Mouse (Mus musculus) T-helper 1 cell (primary cell): ENCODE results near the gene Atp7a.
"Not testable (repeated sequence)": the region's sequence is repeated elsewhere in the genome, so short reads cannot be mapped to it uniquely, and the experiment has no call there.

Experiments
- in situ Hi-C: fragments of 300-600 bp; cut with MboI, MseI; formaldehyde crosslinking; loops from one replicate; pipeline ENCODE4 v1.15.1; 2025; ENCODE audit warnings: high pct_unique_total_duplicates

The Atp7a gene

DNA sequence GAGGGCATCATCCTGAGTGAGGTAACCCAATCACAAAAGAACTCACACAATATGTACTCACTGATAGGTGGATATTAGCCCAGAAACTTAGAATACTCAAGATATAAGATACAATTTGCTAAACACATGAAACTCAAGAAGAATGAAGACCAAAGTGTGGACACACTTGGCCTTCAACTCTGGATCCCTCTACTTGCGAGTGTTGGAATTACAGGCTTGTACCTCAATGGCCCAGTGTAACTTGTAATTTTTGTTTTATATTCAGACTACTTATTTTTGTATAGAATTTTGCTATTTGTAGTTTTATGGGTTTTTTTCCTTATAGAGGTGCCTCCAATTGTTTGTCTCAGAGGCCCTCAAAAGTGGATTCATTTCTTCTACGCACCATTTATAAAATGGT lies 50.8 kb downstream of the Atp7a start:
- in situ Hi-C loops: not testable (repeated sequence)

DNA sequence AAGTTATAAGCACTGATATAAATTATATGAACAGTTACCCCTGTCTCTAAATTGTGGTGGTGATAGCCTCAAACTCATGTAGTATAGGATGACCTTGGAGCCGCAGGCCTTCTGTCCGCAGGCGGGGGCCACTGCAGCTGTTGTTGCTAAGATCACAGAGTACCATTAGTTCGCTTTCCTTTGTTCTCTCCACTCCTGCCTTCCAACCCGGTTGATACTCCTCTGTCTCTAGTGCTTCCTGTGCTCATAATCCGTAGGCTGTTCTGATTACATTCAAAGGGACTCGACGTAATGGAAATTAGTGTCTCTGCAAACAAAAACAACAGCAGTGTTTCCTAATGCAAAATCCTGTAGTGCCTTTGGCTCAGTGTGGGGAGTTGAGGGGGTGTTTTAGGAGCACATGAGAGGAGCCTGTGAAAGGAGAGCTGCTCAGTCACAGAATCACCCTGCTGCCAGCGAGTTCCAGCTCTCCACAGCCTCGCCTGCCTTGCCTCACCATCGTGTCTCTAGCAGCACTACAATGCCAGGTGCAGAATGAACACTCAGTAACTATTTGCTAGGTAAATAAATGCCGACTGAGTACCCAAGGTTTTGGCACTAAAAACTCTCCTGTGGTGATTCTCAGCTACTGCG lies 53.9 kb downstream of the Atp7a start:
- in situ Hi-C loops: no loop called here

DNA sequence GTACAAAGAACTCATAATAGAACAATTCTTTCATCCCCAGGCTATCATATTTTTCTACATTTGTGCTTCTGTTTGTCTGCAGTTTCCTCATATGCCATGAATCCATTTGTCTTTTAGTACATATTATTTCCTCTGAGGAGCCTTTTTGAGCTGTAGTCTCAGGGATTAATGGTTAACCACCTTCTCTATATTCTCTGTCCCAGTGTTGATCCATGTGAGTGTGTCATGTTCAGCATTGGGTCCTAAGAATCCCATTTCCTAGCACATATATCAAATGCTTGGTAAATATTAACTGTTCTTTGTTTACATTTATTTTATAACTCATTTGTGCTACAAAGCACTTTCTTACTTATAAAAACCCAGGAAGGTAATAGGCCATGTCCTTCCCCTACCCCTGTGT lies 55.4 kb downstream of the Atp7a start:
- in situ Hi-C loops: no loop called here

DNA sequence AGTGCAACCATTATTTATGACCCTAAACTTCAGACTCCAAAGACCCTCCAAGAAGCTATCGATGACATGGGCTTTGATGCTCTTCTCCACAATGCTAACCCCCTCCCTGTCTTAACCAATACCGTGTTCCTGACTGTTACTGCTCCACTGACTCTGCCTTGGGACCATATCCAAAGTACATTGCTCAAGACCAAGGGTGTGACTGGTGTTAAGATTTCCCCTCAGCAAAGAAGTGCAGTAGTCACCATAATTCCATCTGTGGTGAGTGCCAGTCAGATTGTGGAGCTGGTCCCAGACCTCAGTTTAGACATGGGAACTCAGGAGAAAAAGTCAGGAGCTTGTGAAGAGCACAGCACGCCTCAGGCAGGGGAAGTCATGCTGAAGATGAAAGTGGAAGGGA lies 58.1 kb downstream of the Atp7a start:
- in situ Hi-C loops: no loop called here

DNA sequence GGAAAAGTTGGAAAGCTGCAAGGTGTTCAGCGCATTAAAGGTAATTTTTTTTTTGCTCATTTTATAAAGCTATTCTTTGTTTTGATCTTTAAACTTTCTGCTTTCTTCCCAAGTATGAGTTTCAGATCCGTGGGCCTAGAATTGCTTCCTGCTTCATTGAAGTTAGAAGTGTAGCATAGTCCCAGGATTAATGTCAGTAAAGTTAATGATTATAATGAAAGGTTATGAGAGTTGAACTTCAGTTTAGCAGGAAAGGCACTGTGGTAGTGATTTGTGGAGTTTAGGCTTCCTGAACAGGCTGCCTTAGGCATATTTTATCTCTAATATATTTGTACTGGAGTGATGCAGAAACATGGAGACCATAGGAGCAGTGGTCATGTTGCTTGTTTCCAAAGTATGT lies 58.5 kb downstream of the Atp7a start:
- in situ Hi-C loops: no loop called here

DNA sequence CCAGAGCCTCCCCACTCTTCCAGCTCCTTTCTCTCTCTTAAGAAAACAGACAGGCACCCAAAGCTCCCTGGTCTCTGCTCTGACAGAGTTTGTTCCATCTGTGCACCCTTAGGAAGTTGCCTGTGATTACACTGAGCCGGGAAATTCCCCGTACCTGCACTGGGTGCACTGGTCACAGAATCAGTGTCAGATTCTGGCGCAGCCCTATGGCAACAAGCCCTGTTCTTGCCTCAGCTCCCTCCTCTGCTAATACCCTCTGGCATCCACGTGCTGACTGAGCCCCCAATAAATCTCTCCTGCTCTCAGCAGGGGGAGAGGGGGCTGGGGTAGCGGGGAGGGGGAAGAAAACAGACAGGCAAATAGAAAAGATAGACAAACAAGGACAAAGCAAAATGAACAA lies 65.9 kb downstream of the Atp7a start:
- in situ Hi-C loops: loop anchor here (5.0 kb wide), 1 partner anchor 224 kb away; no protein-coding TSS in a partner anchor

DNA sequence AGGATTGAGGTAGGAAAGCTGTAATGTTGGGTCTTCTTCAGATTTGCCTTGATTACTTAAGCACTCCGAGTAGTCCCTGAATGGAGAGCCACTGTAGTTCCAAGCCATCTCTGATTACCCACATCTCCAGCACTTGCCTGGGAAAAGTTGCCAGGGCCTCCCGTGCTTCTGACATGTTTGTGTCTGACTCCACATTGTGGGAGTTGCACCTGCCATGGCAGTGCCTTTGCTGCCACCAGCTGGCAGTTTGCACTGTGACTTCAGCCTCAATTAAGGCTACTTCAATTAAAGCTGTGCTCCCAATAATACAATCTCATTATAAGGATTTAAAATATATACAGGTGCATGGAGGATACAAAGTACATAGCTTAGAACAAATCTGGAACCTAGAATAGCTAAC lies 78.4 kb downstream of the Atp7a start:
- in situ Hi-C loops: no loop called here

DNA sequence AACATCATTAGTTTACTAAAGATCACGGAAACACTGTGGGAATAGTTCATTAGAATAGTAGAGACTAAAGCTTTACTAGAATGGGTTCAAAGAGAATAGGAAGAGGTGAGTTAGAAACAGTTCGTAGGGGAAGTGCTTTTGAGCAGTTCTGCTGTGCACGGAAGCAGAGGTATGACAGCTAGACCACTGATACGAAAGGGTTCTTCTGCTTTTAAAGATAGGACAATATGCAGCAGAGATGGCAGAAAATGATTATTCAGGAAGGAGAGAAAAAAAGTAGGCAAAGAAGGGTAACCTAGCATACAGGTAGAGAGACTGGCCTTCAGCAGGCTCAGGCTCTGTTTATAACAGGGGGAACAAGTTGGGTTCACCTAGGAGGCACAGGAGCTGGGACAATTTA lies 86.8 kb downstream of the Atp7a start:
- in situ Hi-C loops: no loop called here

DNA sequence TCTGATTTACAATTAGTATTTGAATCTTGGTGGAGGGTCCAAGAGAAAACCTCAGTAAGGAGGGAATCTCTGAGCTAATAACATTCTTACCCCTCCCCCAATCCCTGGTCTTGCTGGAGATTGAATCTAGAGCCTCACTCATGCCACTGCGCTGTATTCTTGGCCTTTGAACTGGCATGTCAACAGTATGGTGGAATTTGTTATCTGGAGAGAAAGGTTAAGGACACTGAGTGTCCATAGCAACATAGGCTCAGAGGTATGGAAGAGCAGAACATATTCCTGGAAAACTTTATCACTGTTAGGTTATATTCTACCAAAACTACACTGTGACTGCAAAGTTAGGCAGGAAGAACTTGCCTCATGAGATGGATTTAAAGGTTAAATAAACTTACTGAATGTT lies 87.6 kb downstream of the Atp7a start:
- in situ Hi-C loops: no loop called here

DNA sequence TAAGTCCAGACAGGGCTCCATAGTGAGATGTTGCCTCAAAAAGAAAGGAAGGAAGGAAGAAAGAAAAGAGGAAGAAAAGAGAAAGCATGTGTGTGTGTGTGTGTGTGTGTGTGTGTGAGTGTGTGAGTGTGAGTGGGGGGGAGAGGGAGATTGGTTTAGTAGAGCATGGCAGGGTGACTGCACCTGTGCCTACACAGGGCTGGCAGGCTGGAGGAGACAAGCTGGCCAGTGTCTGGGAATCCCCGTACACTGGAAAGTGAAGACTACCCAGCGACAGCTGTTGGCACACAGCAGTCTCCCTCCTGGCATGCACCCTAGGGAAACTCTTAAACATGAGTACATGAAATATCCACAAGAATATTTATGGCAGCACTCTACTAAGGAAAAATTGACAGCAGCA lies 95.7 kb downstream of the Atp7a start:
- in situ Hi-C loops: no loop called here

DNA sequence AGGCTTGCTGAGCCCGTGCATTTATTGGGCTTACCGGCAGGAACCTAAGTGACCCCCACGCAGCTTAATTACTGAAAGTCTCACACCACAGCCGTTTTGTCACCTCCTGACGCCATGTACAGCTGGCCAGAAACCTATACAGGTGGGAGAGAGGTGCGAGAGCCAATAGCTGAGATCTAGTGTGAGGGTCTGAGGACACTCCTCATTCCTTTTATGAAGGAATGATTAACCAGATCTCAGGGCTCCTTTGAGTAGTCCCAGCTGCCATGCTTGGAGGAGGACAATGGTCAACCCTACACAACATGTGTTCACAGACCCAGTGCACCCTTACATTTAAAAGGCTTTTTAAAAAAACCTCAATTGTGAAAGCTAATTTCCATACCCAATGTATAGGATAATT lies 101.2 kb downstream of the Atp7a start:
- in situ Hi-C loops: no loop called here

DNA sequence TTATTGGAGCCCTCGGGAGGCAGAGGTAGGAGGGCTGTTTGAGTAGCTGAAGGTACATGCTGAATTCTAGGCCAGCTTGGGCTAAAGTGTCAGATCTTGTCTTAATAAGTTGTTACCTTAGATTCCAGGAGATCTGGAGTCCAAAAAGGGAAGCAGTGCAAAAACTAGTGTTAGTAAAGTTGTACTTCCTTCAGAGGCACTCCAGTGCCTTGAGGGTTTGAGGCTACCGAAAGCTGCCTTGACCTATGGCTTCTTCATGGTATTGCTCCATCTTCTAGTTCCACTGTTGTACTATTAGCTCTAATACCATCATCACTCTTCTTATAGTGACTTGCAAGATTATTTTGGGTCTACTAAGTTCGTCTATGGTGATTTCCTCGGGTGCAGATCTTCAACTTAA lies 102.8 kb downstream of the Atp7a start:
- in situ Hi-C loops: no loop called here

DNA sequence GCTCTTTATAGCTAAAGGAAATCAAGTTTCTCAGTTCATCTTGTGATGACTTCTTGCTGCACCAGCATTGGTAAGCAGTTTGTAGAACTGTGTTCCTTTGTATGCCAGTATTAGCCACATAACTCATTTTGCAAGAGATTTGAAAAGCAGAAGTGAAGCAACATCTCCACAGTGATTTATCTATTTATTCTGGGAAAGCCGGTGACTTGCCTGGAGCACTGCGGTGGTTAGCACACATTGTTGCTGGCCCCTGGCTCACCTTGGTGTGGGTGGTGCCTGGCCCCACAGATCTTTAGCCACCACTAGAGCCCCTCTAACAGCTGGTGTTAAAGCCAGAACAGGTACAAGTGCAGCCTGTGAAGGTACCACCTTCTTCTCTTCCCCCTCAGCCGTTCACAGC lies 107.8 kb downstream of the Atp7a start:
- in situ Hi-C loops: no loop called here

DNA sequence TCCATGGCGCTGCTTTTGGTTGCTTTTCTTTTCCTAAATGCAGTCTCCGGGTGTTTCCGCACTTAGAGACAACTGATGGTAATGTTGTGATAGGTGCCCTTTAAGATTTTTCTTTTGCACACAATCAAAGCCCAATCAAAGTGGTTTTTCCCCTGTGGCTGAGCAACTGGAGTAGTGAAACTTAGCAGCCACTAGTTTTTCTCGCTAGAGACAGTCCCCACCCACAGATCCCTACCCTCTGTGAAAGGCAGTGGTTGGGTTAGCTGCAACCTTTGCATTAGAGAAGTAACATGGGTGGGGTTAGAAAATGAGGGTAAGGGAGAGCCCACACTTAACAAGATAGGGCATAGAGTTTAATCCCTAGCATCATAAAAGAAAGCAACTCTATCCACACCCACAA lies 108.4 kb downstream of the Atp7a start:
- in situ Hi-C loops: no loop called here

DNA sequence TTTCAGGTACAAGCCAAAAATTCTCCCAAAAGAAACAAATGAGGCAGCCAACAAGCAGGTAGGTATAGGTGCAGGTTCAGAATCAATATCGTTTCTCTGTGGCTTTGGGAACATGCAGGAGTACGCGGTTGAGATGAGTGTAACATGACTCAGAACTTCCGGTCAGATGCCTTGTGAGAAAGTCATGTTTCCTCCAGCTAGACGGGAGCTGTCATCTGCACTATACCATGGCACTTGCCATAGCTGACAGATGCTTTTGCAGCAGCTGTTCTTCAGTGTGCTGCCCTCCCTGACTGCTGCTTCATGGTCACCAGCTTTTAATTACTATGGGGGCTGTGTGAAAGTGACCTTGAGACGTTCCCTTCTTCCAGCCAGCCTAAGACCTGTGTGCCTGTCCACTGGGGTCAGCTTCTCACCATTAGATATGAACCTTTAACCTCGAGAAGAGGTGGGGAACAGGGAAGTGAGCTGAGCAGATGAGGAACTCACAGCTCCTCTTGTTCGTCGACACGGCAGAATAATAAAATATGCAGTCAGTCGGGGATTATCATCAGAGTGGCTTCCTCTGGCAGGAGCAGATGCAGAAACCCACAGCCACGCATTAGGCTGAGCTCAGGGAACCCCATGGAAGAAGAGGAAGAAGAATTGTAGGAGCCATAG lies 109.0 kb downstream of the Atp7a start:
- in situ Hi-C loops: no loop called here

DNA sequence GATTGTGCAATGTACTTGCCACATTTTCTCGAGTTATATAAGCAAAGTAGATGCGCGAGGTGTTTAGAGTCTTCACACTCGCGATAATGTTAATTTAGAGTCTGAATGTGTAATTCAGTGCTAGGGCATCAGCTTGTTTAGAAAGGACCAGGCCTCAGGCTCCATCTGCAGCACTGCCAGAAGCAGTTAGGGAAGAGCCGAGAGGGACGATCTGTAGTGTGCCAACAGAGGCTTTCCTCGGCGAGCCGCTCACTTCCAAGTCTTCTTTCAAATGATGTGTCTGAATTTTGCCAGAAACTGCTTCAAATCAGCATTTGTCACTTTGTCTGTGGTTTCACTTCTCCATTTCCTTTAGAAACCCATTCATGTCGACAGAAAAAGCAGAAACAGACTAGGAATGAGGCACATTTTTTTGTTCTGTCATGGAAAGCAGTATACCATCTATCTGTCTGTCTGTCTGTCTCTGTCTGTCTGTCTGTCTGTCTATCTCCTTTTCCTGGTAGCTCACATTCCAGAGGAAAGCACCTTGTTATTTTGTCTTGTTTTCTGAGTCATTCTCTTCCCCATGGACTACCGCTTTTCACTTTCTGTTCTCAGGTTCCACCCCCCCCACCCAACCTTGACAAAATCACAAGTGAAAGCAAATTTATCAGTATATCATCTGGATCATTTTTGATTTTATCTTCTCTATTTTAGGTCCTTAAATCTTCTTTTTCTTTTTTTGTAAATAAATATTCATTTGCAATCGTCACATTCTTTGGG lies 112.4 kb downstream of the Atp7a start:
- in situ Hi-C loops: no loop called here

DNA sequence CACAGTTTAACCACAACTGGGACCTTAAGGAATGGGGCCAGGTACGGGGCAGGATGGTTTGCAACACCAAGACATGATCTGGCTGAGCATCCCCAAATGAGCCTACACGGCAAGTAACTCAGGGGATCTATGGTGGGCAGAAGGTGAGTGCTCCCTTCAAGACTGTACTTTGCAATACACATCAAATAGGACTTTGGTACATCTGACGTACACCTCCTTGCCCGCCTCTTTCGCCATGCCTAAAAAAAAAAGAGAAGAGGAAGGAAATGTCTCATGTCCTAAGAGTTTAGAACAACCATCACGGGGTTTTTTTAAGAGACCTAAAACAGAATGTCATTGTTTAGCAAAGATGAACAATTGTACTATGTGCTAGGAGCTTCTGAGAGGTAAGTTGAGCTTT lies 115.9 kb downstream of the Atp7a start, which contains the start of gene Tlr13:
Gene Tlr13, plus strand, starts transcription at position 269 of the 400 bp plus-strand sequence.
- in situ Hi-C loops: no loop called here

DNA sequence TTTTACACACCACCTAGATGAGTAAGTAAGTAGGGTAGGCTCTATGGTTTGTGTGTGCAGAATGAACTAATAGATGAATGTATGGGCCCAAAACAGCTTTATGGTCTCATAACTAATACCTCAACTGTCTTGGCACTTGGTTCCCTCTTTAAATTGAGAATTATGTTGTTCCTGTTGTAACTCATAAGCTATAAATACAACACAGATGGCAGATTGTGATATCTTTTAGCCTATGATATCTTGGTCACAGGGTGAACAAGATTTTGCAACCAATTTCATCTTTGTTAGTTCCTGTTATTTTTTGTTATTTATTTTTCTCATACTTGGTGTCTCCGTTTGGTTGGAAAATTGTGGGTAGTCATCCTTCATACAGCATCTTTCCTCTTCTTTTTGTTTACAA lies 121.1 kb downstream of the Atp7a start:
- in situ Hi-C loops: no loop called here

DNA sequence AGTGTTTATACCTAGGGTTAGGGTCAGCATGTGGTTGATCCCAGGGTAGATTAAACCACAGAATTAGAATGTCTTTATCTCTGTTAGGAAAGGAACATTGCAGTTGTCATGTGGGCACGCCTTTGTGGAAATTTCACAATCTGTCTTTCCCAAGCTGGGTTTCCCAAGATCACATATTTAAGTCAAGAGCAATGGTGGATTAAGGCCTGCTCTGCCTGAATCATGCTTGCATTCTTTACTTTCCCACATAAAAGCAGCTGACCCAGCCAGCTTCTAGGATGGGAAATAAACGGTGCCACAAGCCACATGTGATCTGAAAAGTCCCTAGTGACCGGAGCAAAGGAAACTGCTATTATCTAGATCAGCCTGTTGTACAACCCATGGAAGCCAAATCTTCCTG lies 122.4 kb downstream of the Atp7a start:
- in situ Hi-C loops: no loop called here

DNA sequence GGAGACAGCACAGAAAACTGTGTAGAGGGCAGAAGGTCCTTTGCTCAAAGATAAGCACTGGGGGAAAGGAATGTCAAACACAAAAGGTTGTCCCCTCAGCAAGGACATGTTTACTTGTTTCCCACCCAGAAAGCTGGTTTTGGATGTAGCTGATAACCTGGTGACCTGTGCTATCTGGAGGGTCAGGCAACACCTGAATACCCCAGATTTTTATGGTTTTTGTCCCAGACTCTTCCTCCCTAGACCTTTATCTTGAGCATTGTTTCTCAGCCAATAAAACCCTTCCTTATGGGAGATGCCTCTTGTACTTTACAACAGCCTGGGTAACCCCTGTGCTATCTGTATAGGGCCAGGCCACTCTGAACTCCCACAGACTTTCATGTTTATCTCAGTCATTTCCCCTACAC lies 127.1 kb downstream of the Atp7a start:
- in situ Hi-C loops: no loop called here

DNA sequence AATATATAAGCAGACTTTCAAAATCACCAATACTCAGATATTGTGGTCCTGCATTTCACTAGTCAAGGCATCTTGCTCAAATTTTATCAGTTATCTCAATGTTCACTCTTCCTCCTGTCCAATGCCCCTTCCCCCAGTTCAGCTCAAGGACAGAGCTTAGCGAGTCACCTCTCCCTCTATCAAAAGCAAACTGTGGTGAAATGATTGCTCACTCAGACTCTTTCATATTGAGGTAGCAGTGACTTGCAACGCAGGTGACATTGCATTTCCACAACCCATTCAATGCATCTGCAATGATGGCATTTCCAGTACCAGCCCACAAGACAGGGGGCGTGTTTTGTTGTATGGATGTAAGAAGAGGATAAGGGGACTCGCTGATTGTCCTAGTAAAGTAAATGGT lies 128.8 kb downstream of the Atp7a start:
- in situ Hi-C loops: no loop called here

DNA sequence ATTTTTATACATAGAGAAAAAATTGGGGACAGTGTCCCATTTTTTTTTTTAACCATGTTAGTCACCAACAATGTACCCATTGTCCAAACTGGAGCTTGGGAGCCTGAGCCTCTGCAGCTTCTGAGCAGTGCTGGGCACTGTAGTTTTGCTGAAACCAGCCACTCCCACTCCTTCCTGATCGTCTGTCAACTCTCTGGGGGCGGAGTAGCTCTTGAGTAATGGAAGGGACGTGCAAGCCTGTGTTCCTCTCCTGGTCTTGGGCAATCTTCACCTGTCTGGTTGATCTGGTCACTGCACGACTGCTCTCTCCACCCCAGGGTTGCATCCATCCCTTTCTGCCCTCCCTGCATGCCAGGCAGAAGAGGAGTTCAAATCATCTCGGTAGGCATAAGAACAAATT lies 136.9 kb downstream of the Atp7a start:
- in situ Hi-C loops: no loop called here

DNA sequence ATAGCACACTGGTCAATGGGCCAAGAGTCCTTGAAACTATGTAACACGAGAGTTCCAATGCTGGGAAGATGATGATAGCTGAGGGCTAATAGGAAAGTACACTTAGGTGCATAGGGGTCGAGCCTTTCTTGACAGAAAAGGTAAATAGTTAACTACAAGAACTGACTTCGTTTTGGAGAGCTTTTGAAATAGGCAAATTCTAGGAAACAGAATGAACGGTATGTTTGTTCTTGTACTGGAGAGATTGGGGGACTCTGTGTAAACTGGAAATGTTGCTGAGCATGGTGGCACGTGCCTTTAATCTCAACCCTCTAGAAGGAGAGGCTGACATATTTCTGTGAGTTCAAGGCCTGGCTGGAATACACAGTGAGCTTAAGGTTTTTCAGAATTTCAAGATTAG lies 137.5 kb downstream of the Atp7a start:
- in situ Hi-C loops: no loop called here
